ENCODE assay signal across 24 mouse cellular contexts in genomic region chr13:112387279-112387678, GRCm38 (mm10).
A peak's percentile ranks its signal among the peaks of the same experiment; 100 is the strongest.
DNase-seq lines count a peak whose midpoint lies in the region; ATAC-seq and TF ChIP-seq lines count a peak whose summit lies in the region.
"Had no signal": no experiment of that assay in that cellular context is flagged by ENCODE, and none has a peak within 500 bp of the region (broad histone marks: within the 10 kb centered on the region; RNA-seq: fewer than 3 reads in every experiment).

No protein-coding gene starts in this region.

- in situ Hi-C loops in CH12.LX (cut with MboI; ENCODE audit: low pct_ligation_motif_present, low pct_unique_long_range_greater_than_20kb, low sequenced_read_pairs), result no loop called here

- DNase-seq in CH12.LX (ENCODE audit: extremely low read depth), result peak; percentile 24
- DNase-seq in spleen, postnatal 36 days (ENCODE audit: low spot score in 2 of 2), result no peak
- DNase-seq in layer of hippocampus, adult 9-11 months, result no peak
- DNase-seq in layer of hippocampus, adult 2 months (ENCODE audit: low spot score in 2 of 2), result no peak
- DNase-seq: adrenal gland, adult 8-10 months; adrenal gland, postnatal 14 days; adrenal gland, postnatal 36 days; cerebellum, adult 11-12 months; cerebellum, adult 2 months; cerebellum, adult 9-10 months; cerebellum, postnatal 10 days; cerebellum, postnatal 25 days; embryo, embryonic 11 days had no signal

- H3K9me3 ChIP-seq in CH12.LX (replicated peaks; ENCODE audit: low read length), result no peaks in the 10 kb centered on the region
- H3K9me3 ChIP-seq: embryonic facial prominence, embryonic 13.5 days; embryonic facial prominence, embryonic 15.5 days; forebrain, embryonic 10.5 days; forebrain, embryonic 12.5 days; G1E had no signal

- no peak overlapping the region for H3K4me3 ChIP-seq in CH12.LX (replicated peaks in 1 of 3; ENCODE audit: low read depth in 2 of 3, low read length in 2 of 3, poor library complexity in 1 of 3)
- H3K4me3 ChIP-seq in layer of hippocampus, adult 2 months, result no peak overlapping the region
- H3K4me3 ChIP-seq: embryonic facial prominence, embryonic 13.5 days; embryonic facial prominence, embryonic 15.5 days; erythroblast, embryonic 14.5 days; forebrain, embryonic 10.5 days; forebrain, embryonic 12.5 days had no signal

- H3K27me3 ChIP-seq in CH12.LX (replicated peaks), result no peaks in the 10 kb centered on the region
- H3K27me3 ChIP-seq: embryonic facial prominence, embryonic 13.5 days; embryonic facial prominence, embryonic 15.5 days; forebrain, embryonic 12.5 days; Patski had no signal

- no peak for TF ChIP-seq POLR2A in CH12.LX (IDR thresholded peaks at IDR 0.05; ENCODE audit: low read depth, low read length)

- H3K9ac ChIP-seq in CH12.LX (ENCODE audit: insufficient read depth, low read depth), result no peak overlapping the region; the same call in 1 of the 2 replicates
- H3K9ac ChIP-seq: embryonic facial prominence, embryonic 13.5 days; embryonic facial prominence, embryonic 15.5 days; forebrain, embryonic 12.5 days had no signal

- dilution Hi-C loops in CH12.LX (cut with MboI; ENCODE audit: extremely low pct_ligation_motif_present, extremely low pct_unique_long_range_greater_than_20kb, low sequenced_read_pairs), result no loop called here

- H3K36me3 ChIP-seq in CH12.LX (replicated peaks in 1 of 2; ENCODE audit: control insufficient read depth in 1 of 2, insufficient read depth in 1 of 2, low read length in 1 of 2), result no peaks in the 10 kb centered on the region
- H3K36me3 ChIP-seq: embryonic facial prominence, embryonic 13.5 days; embryonic facial prominence, embryonic 15.5 days; forebrain, embryonic 10.5 days; forebrain, embryonic 12.5 days; G1E had no signal

- peaks cover 34 to 76% of the 10 kb centered on the region in 2 experiments for H3K4me1 ChIP-seq in CH12.LX (ENCODE audit: control insufficient read depth in 1 of 2, insufficient read depth in 2 of 2)
- H3K4me1 ChIP-seq: forebrain, embryonic 10.5 days; forebrain, embryonic 12.5 days had no signal

- no peak for TF ChIP-seq CTCF in CH12.LX (conservative IDR thresholded peaks at IDR 0.05 in 1 of 2, IDR thresholded peaks at IDR 0.05 in 1 of 2; ENCODE audit: low read depth in 2 of 2, low read length in 2 of 2)
- no peak for TF ChIP-seq CTCF in layer of hippocampus, adult 2 months (conservative IDR thresholded peaks at IDR 0.05)

- H3K4me2 ChIP-seq in CH12.LX (ENCODE audit: insufficient read depth, low read depth, poor library complexity, severe bottlenecking), result 0 out of 2 replicates have a peak overlapping the region, but pooled peaks have one; percentile 53
- H3K4me2 ChIP-seq: embryonic facial prominence, embryonic 13.5 days; embryonic facial prominence, embryonic 15.5 days; forebrain, embryonic 12.5 days had no signal

- TF ChIP-seq RAD21 in CH12.LX (IDR thresholded peaks at IDR 0.05; ENCODE audit: low read depth, low read length), result no peak

- H3K79me2 ChIP-seq in CH12.LX (replicated peaks; ENCODE audit: control insufficient read depth, extremely low read depth, insufficient read depth, poor library complexity, severe bottlenecking), result no peaks in the 10 kb centered on the region

- no peak for TF ChIP-seq EP300 in CH12.LX (IDR thresholded peaks at IDR 0.05; ENCODE audit: low read length)

- peak; percentile 32; the same call in 1 of the 2 replicates for ATAC-seq in common myeloid progenitor, adult 5-6 weeks (replicated peaks; ENCODE audit: low read depth, poor library complexity, severe bottlenecking)
- ATAC-seq in megakaryocyte, adult 5-6 weeks (ENCODE audit: poor library complexity, severe bottlenecking), result peak; percentile 65
- ATAC-seq: forebrain, embryonic 14.5 days; forebrain, embryonic 16.5 days; Patski had no signal

- H3K27ac ChIP-seq in CH12.LX (ENCODE audit: insufficient read depth, low read depth), result no peak overlapping the region
- H3K27ac ChIP-seq in layer of hippocampus, adult 2 months, result no peak overlapping the region
- H3K27ac ChIP-seq: embryonic facial prominence, embryonic 13.5 days; embryonic facial prominence, embryonic 15.5 days; forebrain, embryonic 10.5 days; forebrain, embryonic 12.5 days had no signal

TF ChIP-seq in CH12.LX, 34 proteins besides CTCF, POLR2A, EP300 and RAD21:
- no peak for TF ChIP-seq MAFK (IDR thresholded peaks at IDR 0.05; ENCODE audit: insufficient replicate concordance, low read length)
- no peak for TF ChIP-seq ELF1 (IDR thresholded peaks at IDR 0.05; ENCODE audit: low read depth, low read length)
- no peak for TF ChIP-seq ZNF384 (IDR thresholded peaks at IDR 0.05; ENCODE audit: low read depth, low read length)
- TF ChIP-seq ZMIZ1 (IDR thresholded peaks at IDR 0.05; ENCODE audit: low read depth, low read length), result no peak
- TF ChIP-seq MYC (IDR thresholded peaks at IDR 0.05; ENCODE audit: low read depth, low read length), result no peak
- no peak for TF ChIP-seq POLR2AphosphoS2 (IDR thresholded peaks at IDR 0.05; ENCODE audit: low read depth, low read length)
- peak; percentile 18; the same call in 1 of the 2 replicates for TF ChIP-seq IRF4 (IDR thresholded peaks at IDR 0.05; ENCODE audit: low read depth, low read length)
